Mouse (Mus musculus): ENCODE measurements around the gene Pglyrp2. TPM values are rescaled to one million over a fixed set of nuclear protein-coding genes. Genes with fewer than 3 reads are reported as not detected.

Gene Pglyrp2
- polyA plus RNA-seq, 1 experiment from 2014 or later = 0.07 TPM

- H3K4me1 ChIP-seq = no peaks in the 10 kb centered on the region
- DNase-seq (ENCODE audit: extremely low spot score, low spot score) = no peak
- 76% methylated on average over 5 of the region's 5 CpGs for WGBS
- no peaks in the 10 kb centered on the region for H3K36me3 ChIP-seq (replicated peaks)
- H3K27ac ChIP-seq = no peak overlapping the region
- no peaks in the 10 kb centered on the region for H3K27me3 ChIP-seq (ENCODE audit: poor library complexity, severe bottlenecking)
- no peaks in the 10 kb centered on the region for H3K9me3 ChIP-seq
- no peak overlapping the region for H3K4me3 ChIP-seq
Observed at GRCm38 (mm10) chr17:32435151-32435550, 11.2 kb upstream of the Pglyrp2 start.

- Histone ChIP-seq H3K27me3 (ENCODE audit: poor library complexity, severe bottlenecking) (no peaks in the 10 kb centered on the region), H3K9me3 (no peaks in the 10 kb centered on the region), H3K36me3 (replicated peaks) (no peaks in the 10 kb centered on the region), H3K4me3 (no peak overlapping the region), H3K27ac (no peak overlapping the region), H3K4me1 (no peaks in the 10 kb centered on the region)
- no peak for DNase-seq (ENCODE audit: extremely low spot score, low spot score)
- WGBS = 83% methylated on average over 4 of the region's 4 CpGs
Observed at GRCm38 (mm10) chr17:32434324-32434723, 10.4 kb upstream of the Pglyrp2 start.

- no peaks in the 10 kb centered on the region for H3K36me3 ChIP-seq (replicated peaks)
- no peak overlapping the region for H3K4me3 ChIP-seq
- no peaks in the 10 kb centered on the region for H3K9me3 ChIP-seq
- 56% methylated on average over 3 of the region's 3 CpGs for WGBS
- no peak overlapping the region for H3K27ac ChIP-seq
- H3K27me3 ChIP-seq (ENCODE audit: poor library complexity, severe bottlenecking) = no peaks in the 10 kb centered on the region
- DNase-seq (ENCODE audit: extremely low spot score, low spot score) = no peak
- no peaks in the 10 kb centered on the region for H3K4me1 ChIP-seq
Observed at GRCm38 (mm10) chr17:32431972-32432371, 8.0 kb upstream of the Pglyrp2 start.

- H3K4me3 ChIP-seq = no peak overlapping the region
- H3K27me3 ChIP-seq (ENCODE audit: poor library complexity, severe bottlenecking) = no peaks in the 10 kb centered on the region
- no peak for DNase-seq (ENCODE audit: extremely low spot score, low spot score)
- no peaks in the 10 kb centered on the region for H3K9me3 ChIP-seq
- H3K4me1 ChIP-seq = no peaks in the 10 kb centered on the region
- no peaks in the 10 kb centered on the region for H3K36me3 ChIP-seq (replicated peaks)
- no peak overlapping the region for H3K27ac ChIP-seq
Observed at GRCm38 (mm10) chr17:32426610-32427009, 2.6 kb upstream of the Pglyrp2 start.

GRCm38 (mm10) chr17:32420781-32421180, 3.2 kb downstream of the Pglyrp2 start:
- Histone ChIP-seq H3K4me3 (no peak overlapping the region), H3K4me1 (no peaks in the 10 kb centered on the region), H3K36me3 (replicated peaks) (no peaks in the 10 kb centered on the region), H3K27ac (no peak overlapping the region), H3K27me3 (ENCODE audit: poor library complexity, severe bottlenecking) (peaks cover 15% of the 10 kb centered on the region), H3K9me3 (no peaks in the 10 kb centered on the region)
- DNase-seq (ENCODE audit: extremely low spot score, low spot score) = no peak
- WGBS = 83% methylated on average over 8 of the region's 8 CpGs

- Histone ChIP-seq H3K4me3 (no peak overlapping the region), H3K4me1 (no peaks in the 10 kb centered on the region), H3K36me3 (replicated peaks) (no peaks in the 10 kb centered on the region), H3K9me3 (no peaks in the 10 kb centered on the region), H3K27me3 (ENCODE audit: poor library complexity, severe bottlenecking) (peaks cover 23% of the 10 kb centered on the region), H3K27ac (no peak overlapping the region)
- no peak for DNase-seq (ENCODE audit: extremely low spot score, low spot score)
- 85% methylated on average over 2 of the region's 2 CpGs for WGBS
Observed at GRCm38 (mm10) chr17:32419989-32420388, 4.0 kb downstream of the Pglyrp2 start.

- WGBS = 96% methylated on average over 14 of the region's 14 CpGs
- H3K4me3 ChIP-seq = no peak overlapping the region
Observed at GRCm38 (mm10) chr17:32416771-32417170, 7.2 kb downstream of the Pglyrp2 start.

GRCm38 (mm10) chr17:32415417-32416020, 8.4 kb downstream of the Pglyrp2 start:
- Histone ChIP-seq H3K9me3 (no peaks in the 10 kb centered on the region), H3K36me3 (replicated peaks) (no peaks in the 10 kb centered on the region), H3K4me1 (no peaks in the 10 kb centered on the region), H3K27ac (no peak overlapping the region), H3K27me3 (ENCODE audit: poor library complexity, severe bottlenecking) (peaks cover 29% of the 10 kb centered on the region), H3K4me3 (no peak overlapping the region)
- WGBS = 52% methylated on average over 24 of the region's 24 CpGs
- no peak for DNase-seq (ENCODE audit: extremely low spot score, low spot score)

More at GRCm38 (mm10) chr17:32416771-32417170, 7.2 kb downstream of the Pglyrp2 start:
- H3K9me3 ChIP-seq = no peaks in the 10 kb centered on the region
- H3K36me3 ChIP-seq (replicated peaks) = no peaks in the 10 kb centered on the region
- no peak for DNase-seq (ENCODE audit: extremely low spot score, low spot score)
- no peaks in the 10 kb centered on the region for H3K4me1 ChIP-seq
- no peak overlapping the region for H3K27ac ChIP-seq
- H3K27me3 ChIP-seq (ENCODE audit: poor library complexity, severe bottlenecking) = peaks cover 29% of the 10 kb centered on the region

GRCm38 (mm10) chr17:32411898-32412297, 12.1 kb downstream of the Pglyrp2 start:
- Histone ChIP-seq H3K9me3 (no peaks in the 10 kb centered on the region), H3K4me3 (no peak overlapping the region), H3K36me3 (replicated peaks) (no peaks in the 10 kb centered on the region), H3K4me1 (no peaks in the 10 kb centered on the region), H3K27me3 (ENCODE audit: poor library complexity, severe bottlenecking) (peaks cover 25% of the 10 kb centered on the region), H3K27ac (no peak overlapping the region)
- 90% methylated on average over 6 of the region's 6 CpGs for WGBS
- no peak for DNase-seq (ENCODE audit: extremely low spot score, low spot score)

GRCm38 (mm10) chr17:32403417-32403816, 20.6 kb downstream of the Pglyrp2 start, which contains the start of gene Rasal3:
Gene Rasal3 (minus strand): TSS chr17:32403583.
- Histone ChIP-seq H3K9me3 (no peaks in the 10 kb centered on the region), H3K4me3 (no peak within 1 kb of the TSS; the same call in 1 of the 2 replicates)

GRCm38 (mm10) chr17:32402779-32403157, 21.2 kb downstream of the Pglyrp2 start:
- peaks cover 29% of the 10 kb centered on the region for H3K27me3 ChIP-seq (ENCODE audit: poor library complexity, severe bottlenecking)
- DNase-seq (ENCODE audit: extremely low spot score, low spot score) = no peak
- H3K4me1 ChIP-seq = no peaks in the 10 kb centered on the region
- H3K27ac ChIP-seq = no peak overlapping the region
- WGBS = 73% methylated on average over 11 of the region's 11 CpGs
- H3K36me3 ChIP-seq (replicated peaks) = no peaks in the 10 kb centered on the region
- H3K4me3 ChIP-seq = no peak overlapping the region; the same call in 1 of the 2 replicates
- H3K9me3 ChIP-seq = no peaks in the 10 kb centered on the region

More at GRCm38 (mm10) chr17:32403417-32403816, 20.6 kb downstream of the Pglyrp2 start, which contains the start of gene Rasal3:
- 81% methylated on average over 8 of the region's 8 CpGs for WGBS
- H3K4me1 ChIP-seq = no peaks in the 10 kb centered on the region
- no peaks in the 10 kb centered on the region for H3K36me3 ChIP-seq (replicated peaks)
- no peak for DNase-seq (ENCODE audit: extremely low spot score, low spot score)
- H3K27ac ChIP-seq = no peak within 1 kb of the TSS
- H3K27me3 ChIP-seq (ENCODE audit: poor library complexity, severe bottlenecking) = peaks cover 23% of the 10 kb centered on the region

GRCm38 (mm10) chr17:32402011-32402778, 21.8 kb downstream of the Pglyrp2 start:
- WGBS = 84% methylated on average over 9 of the region's 9 CpGs
- no peaks in the 10 kb centered on the region for H3K36me3 ChIP-seq (replicated peaks)
- H3K27ac ChIP-seq = no peak overlapping the region
- no peaks in the 10 kb centered on the region for H3K4me1 ChIP-seq
- H3K27me3 ChIP-seq (ENCODE audit: poor library complexity, severe bottlenecking) = peaks cover 35% of the 10 kb centered on the region
- H3K9me3 ChIP-seq = no peaks in the 10 kb centered on the region
- DNase-seq (ENCODE audit: extremely low spot score, low spot score) = no peak
- H3K4me3 ChIP-seq = no peak overlapping the region; the same call in 1 of the 2 replicates

- H3K27ac ChIP-seq = 0 out of 2 replicates have a peak overlapping the region, but pooled peaks have one; percentile 8
- no peaks in the 10 kb centered on the region for H3K9me3 ChIP-seq
- H3K27me3 ChIP-seq (ENCODE audit: poor library complexity, severe bottlenecking) = peaks cover 94% of the 10 kb centered on the region
- H3K4me1 ChIP-seq = peaks cover 16% of the 10 kb centered on the region
- 4% methylated on average over 37 of the region's 37 CpGs for WGBS
- DNase-seq (ENCODE audit: extremely low spot score, low spot score) = no peak
- peak overlapping the region; percentile 36 for H3K4me3 ChIP-seq
- H3K36me3 ChIP-seq (replicated peaks) = no peaks in the 10 kb centered on the region
Observed at GRCm38 (mm10) chr17:32396266-32396665, 27.7 kb downstream of the Pglyrp2 start.
